ENCODE assay signal across 12 mouse cellular contexts in genomic region chr1:63928850-63929249, GRCm38 (mm10).
"Had no signal": no experiment of that assay in that cellular context is flagged by ENCODE, and none has a peak within 500 bp of the region (broad histone marks: within the 10 kb centered on the region; RNA-seq: fewer than 3 reads in every experiment).

No protein-coding gene starts in this region.

- DNase-seq: kidney, postnatal 14 days; left cerebral cortex, postnatal 4 days; lung, adult 18-20 months; midbrain, embryonic 14.5 days; retina, postnatal 1 day; right cerebral cortex, postnatal 4 days; spleen, adult 18-20 months; thymus, postnatal 4 days had no signal

- H3K9me3 ChIP-seq: kidney, embryonic 15.5 days; limb, embryonic 13.5 days; neural tube, embryonic 12.5 days had no signal

- H3K9ac ChIP-seq: kidney, embryonic 15.5 days; limb, embryonic 13.5 days; liver, embryonic 14.5 days; neural tube, embryonic 12.5 days had no signal

- H3K36me3 ChIP-seq: kidney, embryonic 15.5 days; limb, embryonic 13.5 days; neural tube, embryonic 12.5 days had no signal

- H3K4me2 ChIP-seq: kidney, embryonic 15.5 days; limb, embryonic 13.5 days; neural tube, embryonic 12.5 days had no signal

- H3K27ac ChIP-seq: kidney, embryonic 15.5 days; limb, embryonic 13.5 days; liver, embryonic 14.5 days; neural tube, embryonic 12.5 days had no signal

- H3K4me3 ChIP-seq: kidney, embryonic 15.5 days; limb, embryonic 13.5 days; neural tube, embryonic 12.5 days had no signal

- H3K4me1 ChIP-seq: kidney, embryonic 15.5 days; limb, embryonic 13.5 days; neural tube, embryonic 12.5 days had no signal

- H3K27me3 ChIP-seq: limb, embryonic 13.5 days; neural tube, embryonic 12.5 days had no signal
